Mouse (Mus musculus) midbrain, embryonic 14.5 days (tissue): ENCODE data around the gene Vmn2r85. TPM values are rescaled to one million over a fixed set of nuclear protein-coding genes. Genes with fewer than 3 reads are reported as not detected.

Source experiments
- polyA plus RNA-seq: library from polyadenylated mRNA; unstranded; fragments of >200 nt; fragmentation: Nextera tagmentation; extraction: Ambion mirVana; gene quantifications from 2 replicates; pipeline ENCODE4 v1.2.1, GENCODE M21; 2014

Gene Vmn2r85
- polyA plus RNA-seq, 1 experiment from 2014 or later, result not detected

Other genes starting within 250 kb of the Vmn2r85 start
- gene Olfr826, start 245.5 kb downstream of the Vmn2r85 start, polyA plus RNA-seq, result not detected in 2 replicates
- gene Olfr827, start 215.3 kb downstream of the Vmn2r85 start, polyA plus RNA-seq, result not detected in 2 replicates
- gene Neurod4, start 149.5 kb downstream of the Vmn2r85 start, polyA plus RNA-seq, result 2.6 and 6.9 TPM in 2 replicates
- 0.17 TPM in 1 of 2 replicates, not detected in the other for gene Tespa1, start 106.8 kb downstream of the Vmn2r85 start, polyA plus RNA-seq
- 0.03 TPM in 1 of 2 replicates, not detected in the other for gene Vmn2r84, start 35.4 kb downstream of the Vmn2r85 start, polyA plus RNA-seq
- gene Vmn2r86, start 26.3 kb upstream of the Vmn2r85 start, polyA plus RNA-seq, result 0.04 and 0.05 TPM in 2 replicates
- 0.28 TPM in 1 of 2 replicates, not detected in the other for gene Vmn2r87, start 67.7 kb upstream of the Vmn2r85 start, polyA plus RNA-seq